Mouse (Mus musculus): ENCODE data around the gene Rbbp6. TPM values are rescaled to one million over a fixed set of nuclear protein-coding genes. Genes with fewer than 3 reads are reported as not detected.

Rbbp6 gene
- polyA plus RNA-seq, 1 experiment from 2014 or later: 40.0 TPM

Other genes starting within 250 kb of the Rbbp6 start
- gene Tnrc6a, start 158.2 kb downstream of the Rbbp6 start, polyA plus RNA-seq (2014; fragmentation: Nextera tagmentation; extraction: Ambion mirVana): 57.6 and 64.1 TPM in 2 replicates
- 0.49 and 1.9 TPM in 2 replicates for gene Slc5a11, start 249.1 kb downstream of the Rbbp6 start, polyA plus RNA-seq (2014; fragmentation: Nextera tagmentation; extraction: Ambion mirVana)